Mouse (Mus musculus): ENCODE data around the gene Olfr288. TPM values are rescaled to one million over a fixed set of nuclear protein-coding genes. Genes with fewer than 3 reads are reported as not detected.

The Olfr288 gene
- polyA plus RNA-seq, 1 experiment from 2014 or later, result not detected

GRCm38 (mm10) chr15:98184456-98184855 is 10.9 kb downstream of the Olfr288 start:
- Histone ChIP-seq H3K4me1 (replicated peaks; ENCODE audit: control insufficient read depth, insufficient read depth, low read length) (no peaks in the 10 kb centered on the region), H3K4me3 (replicated peaks; ENCODE audit: low read length) (no peak overlapping the region), H3K4me2 (replicated peaks) (no peak overlapping the region), H3K27me3 (ENCODE audit: control insufficient read depth, insufficient read depth, low read length) (no peaks in the 10 kb centered on the region), H3K9ac (no peak overlapping the region), H3K27ac (no peak overlapping the region), H3K36me3 (replicated peaks; ENCODE audit: control insufficient read depth, insufficient read depth) (no peaks in the 10 kb centered on the region), H3K9me3 (ENCODE audit: control insufficient read depth, low read length) (no peaks in the 10 kb centered on the region)
- ATAC-seq (ENCODE audit: low FRiP score) (no peak), DNase-seq (ENCODE audit: low spot score) (no peak)
- WGBS, result 81% methylated on average over 4 of the region's 4 CpGs

- Histone ChIP-seq H3K4me2 (replicated peaks) (no peak overlapping the region), H3K4me1 (replicated peaks; ENCODE audit: control insufficient read depth, insufficient read depth, low read length) (no peaks in the 10 kb centered on the region), H3K36me3 (replicated peaks; ENCODE audit: control insufficient read depth, insufficient read depth) (no peaks in the 10 kb centered on the region), H3K4me3 (replicated peaks; ENCODE audit: low read length) (no peak overlapping the region), H3K27ac (no peak overlapping the region), H3K9me3 (ENCODE audit: control insufficient read depth, low read length) (no peaks in the 10 kb centered on the region), H3K27me3 (ENCODE audit: control insufficient read depth, insufficient read depth, low read length) (no peaks in the 10 kb centered on the region), H3K9ac (no peak overlapping the region)
- DNase-seq (ENCODE audit: low spot score) (no peak), ATAC-seq (ENCODE audit: low FRiP score) (no peak)
- WGBS, result 77% methylated on average over 12 of the region's 12 CpGs
Observed at GRCm38 (mm10) chr15:98181856-98182570, 13.3 kb downstream of the Olfr288 start.

GRCm38 (mm10) chr15:98181132-98181711 is 14.1 kb downstream of the Olfr288 start:
- DNase-seq (ENCODE audit: low spot score) (peak; percentile 83), ATAC-seq (ENCODE audit: low FRiP score) (peak; percentile 99)
- H3K4me1 ChIP-seq (replicated peaks; ENCODE audit: control insufficient read depth, insufficient read depth, low read length), result no peaks in the 10 kb centered on the region
- H3K36me3 ChIP-seq (replicated peaks; ENCODE audit: control insufficient read depth, insufficient read depth), result no peaks in the 10 kb centered on the region
- H3K4me3 ChIP-seq (replicated peaks; ENCODE audit: low read length), result peak overlapping the region; percentile 51
- no peaks in the 10 kb centered on the region for H3K9me3 ChIP-seq (ENCODE audit: control insufficient read depth, low read length)
- no peaks in the 10 kb centered on the region for H3K27me3 ChIP-seq (ENCODE audit: control insufficient read depth, insufficient read depth, low read length)
- WGBS, result 0% methylated on average over 30 of the region's 30 CpGs
- peak overlapping the region; percentile 79 for H3K4me2 ChIP-seq (replicated peaks)
- H3K27ac ChIP-seq, result peak overlapping the region; percentile 79
- H3K9ac ChIP-seq, result peak overlapping the region; percentile 59

GRCm38 (mm10) chr15:98180567-98181131 is 14.7 kb downstream of the Olfr288 start:
- 2% methylated on average over 26 of the region's 26 CpGs for WGBS
- H3K9ac ChIP-seq, result peak overlapping the region; percentile 59

GRCm38 (mm10) chr15:98177320-98177719 is 18.0 kb downstream of the Olfr288 start:
- no peaks in the 10 kb centered on the region for H3K4me1 ChIP-seq (replicated peaks; ENCODE audit: control insufficient read depth, insufficient read depth, low read length)
- no peak overlapping the region for H3K4me3 ChIP-seq (replicated peaks; ENCODE audit: low read length)
- WGBS, result 77% methylated on average over 3 of the region's 3 CpGs
- no peak overlapping the region for H3K27ac ChIP-seq
- H3K36me3 ChIP-seq (replicated peaks; ENCODE audit: control insufficient read depth, insufficient read depth), result no peaks in the 10 kb centered on the region
- DNase-seq (ENCODE audit: low spot score), result no peak
- ATAC-seq (ENCODE audit: low FRiP score), result no peak
- H3K9ac ChIP-seq, result no peak overlapping the region
- no peaks in the 10 kb centered on the region for H3K27me3 ChIP-seq (ENCODE audit: control insufficient read depth, insufficient read depth, low read length)
- no peak overlapping the region for H3K4me2 ChIP-seq (replicated peaks)
- H3K9me3 ChIP-seq (ENCODE audit: control insufficient read depth, low read length), result no peaks in the 10 kb centered on the region

More at GRCm38 (mm10) chr15:98180567-98181131, 14.7 kb downstream of the Olfr288 start:
- DNase-seq (ENCODE audit: low spot score), result peak; percentile 29
- Histone ChIP-seq H3K4me3 (replicated peaks; ENCODE audit: low read length) (peak overlapping the region; percentile 51), H3K4me1 (replicated peaks; ENCODE audit: control insufficient read depth, insufficient read depth, low read length) (no peaks in the 10 kb centered on the region), H3K27ac (peak overlapping the region; percentile 79), H3K36me3 (replicated peaks; ENCODE audit: control insufficient read depth, insufficient read depth) (no peaks in the 10 kb centered on the region), H3K9me3 (ENCODE audit: control insufficient read depth, low read length) (no peaks in the 10 kb centered on the region), H3K4me2 (replicated peaks) (peak overlapping the region; percentile 79), H3K27me3 (ENCODE audit: control insufficient read depth, insufficient read depth, low read length) (no peaks in the 10 kb centered on the region)
- no peak for ATAC-seq (ENCODE audit: low FRiP score)

GRCm38 (mm10) chr15:98173821-98174220 is 21.5 kb downstream of the Olfr288 start:
- Histone ChIP-seq H3K27me3 (ENCODE audit: control insufficient read depth, insufficient read depth, low read length) (peaks cover 3% of the 10 kb centered on the region; the same call in 1 of the 2 replicates), H3K9ac (peak overlapping the region; percentile 8; the same call in 1 of the 2 replicates), H3K4me2 (replicated peaks) (no peak overlapping the region), H3K9me3 (ENCODE audit: control insufficient read depth, low read length) (no peaks in the 10 kb centered on the region), H3K4me1 (replicated peaks; ENCODE audit: control insufficient read depth, insufficient read depth, low read length) (peaks cover 18% of the 10 kb centered on the region), H3K4me3 (replicated peaks; ENCODE audit: low read length) (no peak overlapping the region), H3K27ac (no peak overlapping the region), H3K36me3 (replicated peaks; ENCODE audit: control insufficient read depth, insufficient read depth) (no peaks in the 10 kb centered on the region)
- DNase-seq (ENCODE audit: low spot score) (peak; percentile 88), ATAC-seq (ENCODE audit: low FRiP score) (no peak)
- WGBS, result 32% methylated on average over 8 of the region's 8 CpGs

GRCm38 (mm10) chr15:98172113-98172512 is 23.2 kb downstream of the Olfr288 start:
- 69% methylated on average over 5 of the region's 5 CpGs for WGBS
- Histone ChIP-seq H3K4me1 (replicated peaks; ENCODE audit: control insufficient read depth, insufficient read depth, low read length) (peaks cover 21% of the 10 kb centered on the region), H3K9ac (no peak overlapping the region), H3K36me3 (replicated peaks; ENCODE audit: control insufficient read depth, insufficient read depth) (no peaks in the 10 kb centered on the region), H3K9me3 (ENCODE audit: control insufficient read depth, low read length) (no peaks in the 10 kb centered on the region), H3K4me2 (replicated peaks) (peak overlapping the region; percentile 67; the same call in 1 of the 2 replicates), H3K27ac (no peak overlapping the region), H3K27me3 (ENCODE audit: control insufficient read depth, insufficient read depth, low read length) (peaks cover 9% of the 10 kb centered on the region; the same call in 1 of the 2 replicates), H3K4me3 (replicated peaks; ENCODE audit: low read length) (no peak overlapping the region)
- DNase-seq (ENCODE audit: low spot score), result no peak
- ATAC-seq (ENCODE audit: low FRiP score), result no peak

GRCm38 (mm10) chr15:98170917-98171316 is 24.4 kb downstream of the Olfr288 start:
- ATAC-seq (ENCODE audit: low FRiP score) (no peak), DNase-seq (ENCODE audit: low spot score) (no peak)
- Histone ChIP-seq H3K9me3 (ENCODE audit: control insufficient read depth, low read length) (no peaks in the 10 kb centered on the region), H3K27me3 (ENCODE audit: control insufficient read depth, insufficient read depth, low read length) (peaks cover 9% of the 10 kb centered on the region; the same call in 1 of the 2 replicates), H3K9ac (0 out of 2 replicates have a peak overlapping the region, but pooled peaks have one; percentile 62), H3K4me2 (replicated peaks) (peak overlapping the region; percentile 67), H3K4me1 (replicated peaks; ENCODE audit: control insufficient read depth, insufficient read depth, low read length) (peaks cover 28% of the 10 kb centered on the region), H3K27ac (no peak overlapping the region), H3K4me3 (replicated peaks; ENCODE audit: low read length) (no peak overlapping the region), H3K36me3 (replicated peaks; ENCODE audit: control insufficient read depth, insufficient read depth) (no peaks in the 10 kb centered on the region)
- WGBS, result 72% methylated on average over 9 of the region's 9 CpGs

- Histone ChIP-seq H3K4me2 (replicated peaks) (peak overlapping the region; percentile 67), H3K4me1 (replicated peaks; ENCODE audit: control insufficient read depth, insufficient read depth, low read length) (peaks cover 28% of the 10 kb centered on the region), H3K27ac (no peak overlapping the region), H3K9ac (peak overlapping the region; percentile 62), H3K36me3 (replicated peaks; ENCODE audit: control insufficient read depth, insufficient read depth) (no peaks in the 10 kb centered on the region), H3K4me3 (replicated peaks; ENCODE audit: low read length) (peak overlapping the region; percentile 50), H3K9me3 (ENCODE audit: control insufficient read depth, low read length) (no peaks in the 10 kb centered on the region), H3K27me3 (ENCODE audit: control insufficient read depth, insufficient read depth, low read length) (peaks cover 9% of the 10 kb centered on the region; the same call in 1 of the 2 replicates)
- 31% methylated on average over 7 of the region's 7 CpGs for WGBS
- ATAC-seq (ENCODE audit: low FRiP score), result no peak
- peak; percentile 52 for DNase-seq (ENCODE audit: low spot score)
Observed at GRCm38 (mm10) chr15:98170365-98170764, 25.0 kb downstream of the Olfr288 start.
